Mouse (Mus musculus) stomach, embryonic 14.5 days (tissue): ENCODE data around the gene Crhbp. TPM values are rescaled to one million over a fixed set of nuclear protein-coding genes. Genes with fewer than 3 reads are reported as not detected.

Source experiments
- ATAC-seq: fragments of 200-750 bp; cut with Nextera tagmentation; 2 replicates; pipeline ENCODE4 v1.8.0; 2017; ENCODE audit warnings: low read depth, moderate TSS enrichment; ENCODE audit not compliant: insufficient number of reproducible peaks, insufficient read depth, low FRiP score
- H3K27ac ChIP-seq: fragments of 300-500 bp; sonication (generic); 2 replicates; pipeline ENCODE4 v1.5.1; 2014; ENCODE audit warnings: mild to moderate bottlenecking, low read length, moderate library complexity, mixed read lengths
- H3K27me3 ChIP-seq: fragments of 300-500 bp; sonication (generic); 2 replicates; pipeline ENCODE4 v1.6.1; 2014; ENCODE audit warnings: low read length, control low read depth, mixed read lengths; ENCODE audit not compliant: control insufficient read depth, insufficient read depth
- H3K36me3 ChIP-seq: fragments of 300-500 bp; sonication (generic); 2 replicates; pipeline ENCODE4 v1.6.1; 2014; ENCODE audit warnings: mild to moderate bottlenecking, control low read depth, low read length, moderate library complexity, mixed read lengths; ENCODE audit not compliant: control insufficient read depth, insufficient read depth
- H3K4me1 ChIP-seq: fragments of 300-500 bp; sonication (generic); 2 replicates; pipeline ENCODE4 v1.6.1; 2014; ENCODE audit warnings: low read length, control low read depth, mixed read lengths; ENCODE audit not compliant: control insufficient read depth, insufficient read depth
- H3K4me2 ChIP-seq: fragments of 300-500 bp; sonication (generic); replicated peaks from 2 replicates; pipeline ENCODE4 v1.6.1; 2014; ENCODE audit warnings: low read depth, low read length, control low read depth
- H3K4me3 ChIP-seq: fragments of 300-500 bp; sonication (generic); 2 replicates; pipeline ENCODE4 v1.5.1; 2014; ENCODE audit warnings: low read depth, low read length, control low read depth
- H3K9ac ChIP-seq: fragments of 300-500 bp; sonication (generic); replicated peaks from 2 replicates; pipeline ENCODE4 v1.6.1; 2014; ENCODE audit warnings: low read depth, mild to moderate bottlenecking, control low read depth, low read length, moderate library complexity, mixed read lengths
- H3K9me3 ChIP-seq: fragments of 300-500 bp; sonication (generic); 2 replicates; pipeline ENCODE4 v1.6.1; 2016; ENCODE audit warnings: low read depth, low read length, control low read depth; ENCODE audit not compliant: control insufficient read depth
- WGBS: fragments of 180-500 bp; shearing (Covaris S2); extraction: QIAGEN DNeasy Blood & Tissue Kit; methylation state at CpG from one replicate; pipeline ENCODE4 v1.1.7; 2014; 5-methylcytosine and 5-hydroxymethylcytosine counted together
- polyA plus RNA-seq: library from polyadenylated mRNA; unstranded; fragments of >200 nt; fragmentation: Nextera tagmentation; extraction: Ambion mirVana; gene quantifications from 2 replicates; pipeline ENCODE4 v1.2.1, GENCODE M21; 2014

The Crhbp gene
- polyA plus RNA-seq, 1 experiment from 2014 or later = 0.19 TPM

DNA sequence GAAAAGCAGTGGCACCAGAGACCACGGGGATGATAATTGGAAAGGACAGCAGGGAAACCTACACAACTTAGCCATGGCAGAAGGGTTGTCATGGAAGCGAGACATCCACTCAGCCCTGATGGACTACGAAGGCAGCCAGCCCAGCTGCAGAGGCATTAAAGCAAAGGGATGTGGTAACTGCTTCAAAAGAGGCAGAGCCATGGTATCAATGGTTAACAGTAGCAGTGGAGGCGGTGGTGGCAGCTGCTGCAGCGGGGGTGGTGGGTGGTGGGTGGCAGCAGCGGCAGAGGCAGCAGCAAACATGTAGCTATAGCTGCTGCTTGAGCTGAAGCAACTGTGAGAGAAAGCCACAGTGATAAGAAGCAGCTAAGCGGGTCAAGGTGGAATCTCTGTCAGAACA is 51.5 kb downstream of the Crhbp start:
- H3K9me3 ChIP-seq = peaks cover 8% of the 10 kb centered on the region; the same call in 1 of the 2 replicates
- no peak overlapping the region for H3K4me2 ChIP-seq
- H3K36me3 ChIP-seq = no peaks in the 10 kb centered on the region
- no peak overlapping the region for H3K27ac ChIP-seq
- H3K9ac ChIP-seq = no peak overlapping the region
- 86% methylated on average over 7 of the region's 7 CpGs for WGBS
- ATAC-seq = no peak
- no peaks in the 10 kb centered on the region for H3K4me1 ChIP-seq
- H3K27me3 ChIP-seq = no peaks in the 10 kb centered on the region
- no peak overlapping the region for H3K4me3 ChIP-seq

DNA sequence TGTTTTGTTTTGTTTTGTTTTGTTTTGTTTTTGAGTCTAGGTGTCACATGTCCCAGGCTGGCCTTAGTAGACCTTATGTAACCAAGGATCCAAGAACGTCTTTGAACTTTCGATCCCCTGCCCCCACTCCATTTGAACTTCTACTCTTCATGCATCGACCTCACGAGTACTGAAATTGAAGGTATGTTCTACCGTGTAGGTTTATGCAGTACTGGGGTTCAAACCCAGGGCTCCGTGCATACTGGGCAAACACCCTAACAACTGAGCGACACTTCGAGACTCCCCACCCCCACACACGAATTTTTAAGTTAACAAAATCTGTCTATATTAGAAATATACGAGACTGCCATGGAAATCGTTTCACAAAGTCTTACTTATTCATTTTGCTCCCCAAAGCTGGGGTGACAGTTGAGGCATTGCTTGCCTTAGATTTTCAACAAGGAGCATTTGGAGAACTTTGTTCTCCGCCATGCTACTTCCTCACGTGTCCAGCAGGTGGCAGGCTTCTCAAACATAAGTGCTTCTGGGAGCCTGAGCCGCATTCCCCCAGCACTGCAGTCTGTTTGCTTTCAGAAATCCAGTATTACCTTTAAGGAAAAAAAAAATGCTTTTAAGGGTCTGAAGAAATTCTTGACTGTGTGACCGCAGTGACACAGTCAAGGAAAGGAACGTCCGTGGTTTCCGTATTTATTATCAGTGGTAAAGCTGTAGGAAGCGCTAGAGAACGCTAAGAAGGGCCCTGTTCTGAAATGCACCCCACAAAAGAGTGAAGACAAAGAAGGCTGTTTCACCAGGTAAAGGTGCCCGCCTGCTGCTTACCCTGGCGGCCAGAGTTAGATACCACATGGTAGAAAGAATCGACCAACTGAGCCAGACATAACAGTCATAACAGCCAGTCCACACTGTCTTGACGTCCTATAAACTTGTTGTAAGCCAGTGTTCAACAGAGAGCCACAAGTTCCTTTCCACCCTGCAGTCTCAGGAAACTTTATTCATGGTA is 54.6 kb downstream of the Crhbp start:
- peak; percentile 56; the same call in 1 of the 2 replicates for ATAC-seq
- Histone ChIP-seq H3K27ac (no peak overlapping the region), H3K4me1 (no peaks in the 10 kb centered on the region), H3K4me3 (no peak overlapping the region), H3K27me3 (no peaks in the 10 kb centered on the region), H3K36me3 (no peaks in the 10 kb centered on the region), H3K9me3 (no peaks in the 10 kb centered on the region), H3K9ac (no peak overlapping the region), H3K4me2 (no peak overlapping the region; the same call in 1 of the 2 replicates)
- WGBS = 30% methylated on average over 24 of the region's 24 CpGs

DNA sequence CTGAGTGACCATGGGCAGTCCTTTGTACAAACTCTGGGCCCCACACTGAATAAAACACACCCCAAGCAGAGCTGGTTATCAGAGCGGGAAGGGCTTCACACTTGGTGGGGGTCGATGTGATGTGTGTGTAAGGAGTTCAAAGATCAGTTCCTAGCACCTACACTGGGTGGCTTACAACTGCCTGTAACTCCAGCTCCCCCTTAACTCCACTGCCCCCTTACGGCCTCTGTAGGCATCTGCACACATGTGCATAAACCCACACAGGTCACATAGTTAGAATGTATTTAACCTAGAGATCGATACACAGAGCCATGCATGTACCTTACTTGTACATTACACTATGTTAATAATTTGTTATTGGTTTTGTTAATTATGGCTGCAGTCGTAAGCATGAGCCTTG is 56.5 kb downstream of the Crhbp start:
- Histone ChIP-seq H3K9me3 (no peaks in the 10 kb centered on the region), H3K27ac (no peak overlapping the region), H3K36me3 (no peaks in the 10 kb centered on the region), H3K4me2 (no peak overlapping the region), H3K4me1 (no peaks in the 10 kb centered on the region), H3K27me3 (no peaks in the 10 kb centered on the region), H3K4me3 (no peak overlapping the region), H3K9ac (no peak overlapping the region)
- no peak for ATAC-seq
- 78% methylated on average over 5 of the region's 5 CpGs for WGBS

DNA sequence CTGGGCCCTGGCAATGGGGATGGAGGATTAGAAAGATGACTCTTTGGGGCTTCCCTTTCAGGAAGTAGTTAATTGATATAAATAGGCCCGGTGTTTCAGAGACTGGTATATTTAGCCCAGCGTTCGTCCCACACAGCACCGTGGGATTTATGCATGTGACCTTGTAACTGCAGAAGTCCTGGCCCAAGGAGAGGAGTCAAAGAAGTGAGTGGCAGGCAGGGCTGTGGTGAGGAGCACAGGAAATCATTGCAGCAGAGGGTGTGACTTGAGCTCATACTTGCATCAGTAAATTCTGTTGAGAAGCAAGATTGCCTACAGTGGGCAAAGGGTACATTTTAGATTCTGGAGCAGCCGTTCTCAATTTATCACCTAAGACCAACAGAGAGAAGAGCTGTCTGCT is 62.3 kb downstream of the Crhbp start:
- 68% methylated on average over 5 of the region's 5 CpGs for WGBS
- Histone ChIP-seq H3K27me3 (no peaks in the 10 kb centered on the region), H3K36me3 (no peaks in the 10 kb centered on the region), H3K4me3 (no peak overlapping the region), H3K9ac (no peak overlapping the region), H3K4me2 (no peak overlapping the region), H3K4me1 (no peaks in the 10 kb centered on the region), H3K9me3 (no peaks in the 10 kb centered on the region), H3K27ac (no peak overlapping the region)
- no peak for ATAC-seq

Other genes with a start within 250 kb of the Crhbp start
- gene Pde8b, start 194.6 kb downstream of the Crhbp start, polyA plus RNA-seq = 5.5 and 7.8 TPM in 2 replicates
- 60.5 and 66.9 TPM in 2 replicates for gene Zbed3, start 121.3 kb downstream of the Crhbp start, polyA plus RNA-seq
- 32.8 and 33.3 TPM in 2 replicates for gene Aggf1, start 69.6 kb downstream of the Crhbp start, polyA plus RNA-seq
- gene S100z, start 33.8 kb upstream of the Crhbp start, polyA plus RNA-seq = 0.78 TPM in 1 of 2 replicates, not detected in the other
- gene F2rl1, start 80.3 kb upstream of the Crhbp start, polyA plus RNA-seq = 11.4 and 13.8 TPM in 2 replicates
- 74.0 and 77.2 TPM in 2 replicates for gene F2r, start 173.6 kb upstream of the Crhbp start, polyA plus RNA-seq